Mouse (Mus musculus): ENCODE measurements around the gene Bhlhb9. TPM values are rescaled to one million over a fixed set of nuclear protein-coding genes. Genes with fewer than 3 reads are reported as not detected.

Bhlhb9 gene
- polyA plus RNA-seq, 1 experiment from 2014 or later, result 110 TPM

MicroRNAs within 50 kb of the gene (microRNA counts, 519-probe panel; counts per million panel counts)
- microRNA mmu-miR-1970, result not detected

Small RNA genes lying within 50 kb of the gene (microRNA-seq; reads per million reads assigned to microRNA genes)
- gene Mir1970, result not detected

Other genes starting within 250 kb of the Bhlhb9 start
- not detected in 2 replicates for gene Nxf7, start 198.8 kb upstream of the Bhlhb9 start, polyA plus RNA-seq (2015; fragmentation: Nextera tagmentation; extraction: Ambion mirVana)
- not detected in 2 replicates for gene Prame, start 169.9 kb upstream of the Bhlhb9 start, polyA plus RNA-seq (2015; fragmentation: Nextera tagmentation; extraction: Ambion mirVana)
- not detected in 2 replicates for gene Tcp11x2, start 103.8 kb upstream of the Bhlhb9 start, polyA plus RNA-seq (2015; fragmentation: Nextera tagmentation; extraction: Ambion mirVana)
- gene Tmsb15a, start 72.3 kb upstream of the Bhlhb9 start, polyA plus RNA-seq (2015; fragmentation: Nextera tagmentation; extraction: Ambion mirVana), result not detected in 2 replicates
- gene Armcx5, start 54.9 kb upstream of the Bhlhb9 start, polyA plus RNA-seq (2015; fragmentation: Nextera tagmentation; extraction: Ambion mirVana), result 11.5 and 13.8 TPM in 2 replicates
- 139 and 173 TPM in 2 replicates for gene Gprasp1, start 54.9 kb upstream of the Bhlhb9 start, polyA plus RNA-seq (2015; fragmentation: Nextera tagmentation; extraction: Ambion mirVana)
- gene Gprasp2, start 41.4 kb downstream of the Bhlhb9 start, polyA plus RNA-seq (2015; fragmentation: Nextera tagmentation; extraction: Ambion mirVana), result 107 and 144 TPM in 2 replicates
- 170 and 205 TPM in 2 replicates for gene Arxes2, start 196.2 kb downstream of the Bhlhb9 start, polyA plus RNA-seq (2015; fragmentation: Nextera tagmentation; extraction: Ambion mirVana)
- 77.2 and 105 TPM in 2 replicates for gene Arxes1, start 235.8 kb downstream of the Bhlhb9 start, polyA plus RNA-seq (2015; fragmentation: Nextera tagmentation; extraction: Ambion mirVana)